Mouse (Mus musculus) embryonic facial prominence, embryonic 13.5 days (tissue): ENCODE results near the gene Shc2. TPM values are rescaled to one million over a fixed set of nuclear protein-coding genes. Genes with fewer than 3 reads are reported as not detected.
A peak's percentile ranks its signal among the peaks of the same experiment; 100 is the strongest.

Source experiments
- ATAC-seq: fragments of 200-750 bp; cut with Nextera tagmentation; 2 replicates; pipeline ENCODE4 v1.8.0; 2017; ENCODE audit warnings: low read depth; ENCODE audit not compliant: insufficient number of reproducible peaks, insufficient read depth, low FRiP score, low TSS enrichment
- H3K27ac ChIP-seq: fragments of 300-500 bp; sonication (generic); 2 replicates; pipeline ENCODE4 v1.5.1; 2015; ENCODE audit warnings: moderate library complexity, mild to moderate bottlenecking, inconsistent platforms
- H3K27me3 ChIP-seq: fragments of 300-500 bp; sonication (generic); 2 replicates; pipeline ENCODE4 v1.6.1; 2015; ENCODE audit warnings: mild to moderate bottlenecking, inconsistent platforms
- H3K36me3 ChIP-seq: fragments of 300-500 bp; sonication (generic); 2 replicates; pipeline ENCODE4 v1.6.1; 2015; ENCODE audit warnings: mild to moderate bottlenecking, inconsistent platforms
- H3K4me1 ChIP-seq: fragments of 300-500 bp; sonication (generic); 2 replicates; pipeline ENCODE4 v1.6.1; 2015; ENCODE audit warnings: inconsistent platforms
- H3K4me2 ChIP-seq: fragments of 300-500 bp; sonication (generic); 2 replicates; pipeline ENCODE4 v1.6.1; 2015; ENCODE audit warnings: moderate library complexity, mild to moderate bottlenecking, inconsistent platforms
- H3K4me3 ChIP-seq: fragments of 300-500 bp; sonication (generic); 2 replicates; pipeline ENCODE4 v1.5.1; 2015; ENCODE audit warnings: mild to moderate bottlenecking, inconsistent platforms
- H3K9ac ChIP-seq: fragments of 300-500 bp; sonication (generic); 2 replicates; pipeline ENCODE4 v1.6.1; 2015; ENCODE audit warnings: mild to moderate bottlenecking, inconsistent platforms
- H3K9me3 ChIP-seq: fragments of 300-500 bp; sonication (generic); 2 replicates; pipeline ENCODE4 v1.6.1; 2016; ENCODE audit warnings: inconsistent platforms
- WGBS: fragments of 180-500 bp; shearing (Covaris S2); methylation state at CpG from one replicate; pipeline ENCODE4 v1.1.7; 2015; ENCODE audit warnings: mixed read lengths; 5-methylcytosine and 5-hydroxymethylcytosine counted together
- polyA plus RNA-seq: library from polyadenylated mRNA; unstranded; fragments of >200 nt; fragmentation: Nextera tagmentation; extraction: Ambion mirVana; gene quantifications from 2 replicates; pipeline ENCODE4 v1.2.1, GENCODE M21; 2015

Shc2 gene
- polyA plus RNA-seq, 1 experiment from 2014 or later = 13.7 TPM

GRCm38 (mm10) chr10:79680606-79681495 is 43.1 kb upstream of the Shc2 start:
- Histone ChIP-seq H3K27ac (peak overlapping the region; percentile 84), H3K4me3 (peak overlapping the region; percentile 89), H3K4me2 (peak overlapping the region; percentile 93), H3K4me1 (peaks cover 22% of the 10 kb centered on the region), H3K9ac (peak overlapping the region; percentile 90), H3K36me3 (peaks cover 32% of the 10 kb centered on the region), H3K27me3 (no peaks in the 10 kb centered on the region), H3K9me3 (no peaks in the 10 kb centered on the region)
- WGBS = 35% methylated on average over 11 of the region's 11 CpGs
- ATAC-seq = peak; percentile 7; the same call in 1 of the 2 replicates

GRCm38 (mm10) chr10:79675346-79676035 is 37.8 kb upstream of the Shc2 start:
- no peak overlapping the region for H3K4me2 ChIP-seq
- no peak overlapping the region for H3K27ac ChIP-seq

GRCm38 (mm10) chr10:79673054-79673453 is 35.3 kb upstream of the Shc2 start:
- no peak for ATAC-seq
- Histone ChIP-seq H3K27ac (no peak overlapping the region), H3K4me2 (no peak overlapping the region), H3K4me1 (peaks cover 13% of the 10 kb centered on the region), H3K4me3 (no peak overlapping the region), H3K27me3 (no peaks in the 10 kb centered on the region), H3K9ac (no peak overlapping the region), H3K9me3 (no peaks in the 10 kb centered on the region), H3K36me3 (peaks cover 44% of the 10 kb centered on the region)
- WGBS = 87% methylated on average over 3 of the region's 3 CpGs

More at GRCm38 (mm10) chr10:79675346-79676035, 37.8 kb upstream of the Shc2 start:
- H3K9ac ChIP-seq = no peak overlapping the region
- H3K27me3 ChIP-seq = no peaks in the 10 kb centered on the region
- no peak overlapping the region for H3K4me3 ChIP-seq
- 53% methylated on average over 44 of the region's 44 CpGs for WGBS
- 0 out of 2 replicates have a peak, but pooled peaks have one; percentile 30 for ATAC-seq
- peaks cover 44% of the 10 kb centered on the region for H3K36me3 ChIP-seq
- no peaks in the 10 kb centered on the region for H3K9me3 ChIP-seq
- peaks cover 8% of the 10 kb centered on the region for H3K4me1 ChIP-seq

- no peak for ATAC-seq
These were observed 34.4 kb upstream of the Shc2 start for GRCm38 (mm10) chr10:79672088-79672455.

GRCm38 (mm10) chr10:79671396-79672087 is 33.8 kb upstream of the Shc2 start:
- Histone ChIP-seq H3K36me3 (peaks cover 40% of the 10 kb centered on the region), H3K4me1 (peaks cover 13% of the 10 kb centered on the region), H3K9me3 (no peaks in the 10 kb centered on the region), H3K4me3 (no peak overlapping the region), H3K9ac (no peak overlapping the region), H3K4me2 (no peak overlapping the region), H3K27me3 (no peaks in the 10 kb centered on the region; the same call in 1 of the 2 replicates), H3K27ac (no peak overlapping the region)
- 87% methylated on average over 6 of the region's 6 CpGs for WGBS
- ATAC-seq = no peak

More at GRCm38 (mm10) chr10:79672088-79672455, 34.4 kb upstream of the Shc2 start:
- Histone ChIP-seq H3K4me2 (no peak overlapping the region), H3K9ac (no peak overlapping the region), H3K27me3 (no peaks in the 10 kb centered on the region), H3K4me1 (peaks cover 13% of the 10 kb centered on the region), H3K27ac (no peak overlapping the region), H3K9me3 (no peaks in the 10 kb centered on the region), H3K36me3 (peaks cover 44% of the 10 kb centered on the region), H3K4me3 (no peak overlapping the region)
- WGBS = 71% methylated on average over 3 of the region's 3 CpGs

- Histone ChIP-seq H3K4me2 (peak overlapping the region; percentile 96), H3K27ac (peak overlapping the region; percentile 93), H3K36me3 (peaks cover 27% of the 10 kb centered on the region), H3K9ac (peak overlapping the region; percentile 88), H3K4me3 (peak overlapping the region; percentile 97), H3K9me3 (no peaks in the 10 kb centered on the region), H3K4me1 (peaks cover 13% of the 10 kb centered on the region), H3K27me3 (no peaks in the 10 kb centered on the region; the same call in 1 of the 2 replicates)
- no peak for ATAC-seq
- WGBS = 37% methylated on average over 15 of the region's 15 CpGs
These were observed 32.6 kb upstream of the Shc2 start for GRCm38 (mm10) chr10:79670071-79670888.

- Histone ChIP-seq H3K9me3 (no peaks in the 10 kb centered on the region), H3K4me1 (peaks cover 13% of the 10 kb centered on the region), H3K9ac (peak overlapping the region; percentile 88), H3K27ac (peak overlapping the region; percentile 93), H3K27me3 (no peaks in the 10 kb centered on the region; the same call in 1 of the 2 replicates), H3K4me2 (peak overlapping the region; percentile 96), H3K4me3 (peak overlapping the region; percentile 97), H3K36me3 (peaks cover 23% of the 10 kb centered on the region)
- under 1% methylated on average over 47 of the region's 47 CpGs for WGBS
- ATAC-seq = peak; percentile 44
These were observed 31.9 kb upstream of the Shc2 start for GRCm38 (mm10) chr10:79669576-79670057.

- Histone ChIP-seq H3K4me3 (peak within 1 kb of the TSS; percentile 97), H3K9ac (peak within 1 kb of the TSS; percentile 88), H3K36me3 (peaks cover 18% of the 10 kb centered on the region), H3K27me3 (no peaks in the 10 kb centered on the region; the same call in 1 of the 2 replicates), H3K27ac (peak within 1 kb of the TSS; percentile 93), H3K4me2 (peak within 1 kb of the TSS; percentile 96), H3K4me1 (peaks cover 13% of the 10 kb centered on the region), H3K9me3 (no peaks in the 10 kb centered on the region)
- WGBS = under 1% methylated on average over 45 of the region's 45 CpGs
- ATAC-seq = peak; percentile 65; the same call in 1 of the 2 replicates
These were observed 31.3 kb upstream of the Shc2 start, which contains the start of gene Tpgs1 for GRCm38 (mm10) chr10:79668771-79669575. TSS of gene Tpgs1 (plus strand) at chr10:79669369.

GRCm38 (mm10) chr10:79668076-79668475 is 30.4 kb upstream of the Shc2 start:
- ATAC-seq = no peak
- H3K9ac ChIP-seq = no peak overlapping the region
- no peak overlapping the region for H3K27ac ChIP-seq
- H3K4me2 ChIP-seq = peak overlapping the region; percentile 96; the same call in 1 of the 2 replicates
- H3K9me3 ChIP-seq = no peaks in the 10 kb centered on the region
- peaks cover 13% of the 10 kb centered on the region for H3K4me1 ChIP-seq
- H3K27me3 ChIP-seq = no peaks in the 10 kb centered on the region; the same call in 1 of the 2 replicates
- WGBS = 78% methylated on average over 5 of the region's 5 CpGs
- peaks cover 11% of the 10 kb centered on the region for H3K36me3 ChIP-seq
- H3K4me3 ChIP-seq = no peak overlapping the region

GRCm38 (mm10) chr10:79666493-79666892 is 28.8 kb upstream of the Shc2 start:
- H3K4me3 ChIP-seq = no peak overlapping the region
- H3K27me3 ChIP-seq = no peaks in the 10 kb centered on the region; the same call in 1 of the 2 replicates

More at GRCm38 (mm10) chr10:79666493-79666892, 28.8 kb upstream of the Shc2 start:
- 63% methylated on average over 9 of the region's 9 CpGs for WGBS
- Histone ChIP-seq H3K27ac (no peak overlapping the region), H3K9me3 (no peaks in the 10 kb centered on the region), H3K9ac (no peak overlapping the region), H3K4me2 (no peak overlapping the region), H3K4me1 (peaks cover 13% of the 10 kb centered on the region), H3K36me3 (no peaks in the 10 kb centered on the region)
- ATAC-seq = no peak
